ENCODE assay signal across 8 mouse cellular contexts in genomic region chr11:72940208-72941143, GRCm38 (mm10). TPM values are rescaled to one million over a fixed set of nuclear protein-coding genes. Genes with fewer than 3 reads are reported as not detected.
DNase-seq lines count a peak whose midpoint lies in the region; ATAC-seq lines count a peak whose summit lies in the region.

No protein-coding gene starts in this region.

- ATAC-seq in CD4-positive, CD25-positive, alpha-beta regulatory T cell, adult 4 months = peak; percentile 82
- peak; percentile 58 for ATAC-seq in heart, embryonic 16.5 days (replicated peaks; ENCODE audit: extremely low read depth, insufficient read depth, low FRiP score)
- no peak for ATAC-seq in limb, embryonic 12.5 days (ENCODE audit: insufficient number of reproducible peaks, insufficient read depth, low FRiP score, low TSS enrichment, low read depth)
- peak; percentile 85 for ATAC-seq in midbrain, embryonic 11.5 days (ENCODE audit: low FRiP score)

- peak overlapping the region; percentile 54; the same call in 1 of the 2 replicates for H3K27ac ChIP-seq in embryonic facial prominence, embryonic 10.5 days (replicated peaks)
- peak overlapping the region; percentile 49 for H3K27ac ChIP-seq in heart, embryonic 16.5 days (ENCODE audit: low read length)
- no peak overlapping the region for H3K27ac ChIP-seq in limb, embryonic 12.5 days
- H3K27ac ChIP-seq in midbrain, embryonic 11.5 days (ENCODE audit: low read depth, low read length) = no peak overlapping the region

- WGBS in embryonic facial prominence, embryonic 10.5 days = 31% methylated on average over 20 of the region's 20 CpGs
- 27% methylated on average over 20 of the region's 20 CpGs for WGBS in heart, embryonic 16.5 days
- WGBS in limb, embryonic 12.5 days = 52% methylated on average over 20 of the region's 20 CpGs
- 21% methylated on average over 20 of the region's 20 CpGs for WGBS in midbrain, embryonic 11.5 days

- peak overlapping the region; percentile 49 for H3K4me3 ChIP-seq in embryonic facial prominence, embryonic 10.5 days
- peak overlapping the region; percentile 62 for H3K4me3 ChIP-seq in heart, embryonic 16.5 days (ENCODE audit: low read length)
- H3K4me3 ChIP-seq in limb, embryonic 12.5 days (replicated peaks) = peak overlapping the region; percentile 26; the same call in 1 of the 2 replicates
- H3K4me3 ChIP-seq in midbrain, embryonic 11.5 days (ENCODE audit: low read depth, low read length) = peak overlapping the region; percentile 20

- H3K4me1 ChIP-seq in embryonic facial prominence, embryonic 10.5 days = peaks cover 23% of the 10 kb centered on the region
- peaks cover 9% of the 10 kb centered on the region for H3K4me1 ChIP-seq in heart, embryonic 16.5 days (ENCODE audit: control insufficient read depth, insufficient read depth, low read length)
- no peaks in the 10 kb centered on the region for H3K4me1 ChIP-seq in limb, embryonic 12.5 days (replicated peaks)
- H3K4me1 ChIP-seq in midbrain, embryonic 11.5 days (ENCODE audit: control insufficient read depth, insufficient read depth, low read length) = peaks cover 5% of the 10 kb centered on the region

- H3K27me3 ChIP-seq in embryonic facial prominence, embryonic 10.5 days (replicated peaks; ENCODE audit: low read depth, poor library complexity, severe bottlenecking) = peaks cover 5% of the 10 kb centered on the region; the same call in 1 of the 2 replicates
- H3K27me3 ChIP-seq in heart, embryonic 16.5 days (ENCODE audit: control insufficient read depth, insufficient read depth, low read length) = no peaks in the 10 kb centered on the region; the same call in 1 of the 2 replicates
- no peaks in the 10 kb centered on the region for H3K27me3 ChIP-seq in limb, embryonic 12.5 days
- no peaks in the 10 kb centered on the region for H3K27me3 ChIP-seq in midbrain, embryonic 11.5 days (ENCODE audit: control insufficient read depth, insufficient read depth, low read length)

- H3K9ac ChIP-seq in heart, embryonic 16.5 days (ENCODE audit: low read length) = peak overlapping the region; percentile 61
- no peak overlapping the region for H3K9ac ChIP-seq in limb, embryonic 12.5 days (replicated peaks)
- H3K9ac ChIP-seq in midbrain, embryonic 11.5 days (ENCODE audit: low read length) = peak overlapping the region; percentile 31

- intact Hi-C loops in gastrocnemius, postnatal 36 days (cut with DNase I) = no loop called here

- H3K4me2 ChIP-seq in heart, embryonic 16.5 days (ENCODE audit: low read depth, low read length) = peak overlapping the region; percentile 52
- peak overlapping the region; percentile 27 for H3K4me2 ChIP-seq in limb, embryonic 12.5 days
- peak overlapping the region; percentile 45 for H3K4me2 ChIP-seq in midbrain, embryonic 11.5 days

- no peaks in the 10 kb centered on the region for H3K36me3 ChIP-seq in embryonic facial prominence, embryonic 10.5 days (replicated peaks)
- no peaks in the 10 kb centered on the region for H3K36me3 ChIP-seq in heart, embryonic 16.5 days (ENCODE audit: control insufficient read depth, insufficient read depth)
- H3K36me3 ChIP-seq in limb, embryonic 12.5 days = no peaks in the 10 kb centered on the region
- no peaks in the 10 kb centered on the region for H3K36me3 ChIP-seq in midbrain, embryonic 11.5 days (ENCODE audit: control insufficient read depth, insufficient read depth, low read length)

- DNase-seq in adrenal gland, postnatal 36 days = peak; percentile 40 to 49
- no peak for DNase-seq in adrenal gland, adult 2 months
- DNase-seq in embryonic facial prominence, embryonic 10.5 days (ENCODE audit: low spot score) = peak; percentile 63
- peak; percentile 95 for DNase-seq in midbrain, embryonic 11.5 days (ENCODE audit: low spot score, missing footprints)
- DNase-seq in gastrocnemius, postnatal 36 days = no peak

- no peaks in the 10 kb centered on the region for H3K9me3 ChIP-seq in embryonic facial prominence, embryonic 10.5 days
- H3K9me3 ChIP-seq in heart, embryonic 16.5 days (replicated peaks; ENCODE audit: control insufficient read depth, low read length) = no peaks in the 10 kb centered on the region
- H3K9me3 ChIP-seq in limb, embryonic 12.5 days = no peaks in the 10 kb centered on the region
- no peaks in the 10 kb centered on the region for H3K9me3 ChIP-seq in midbrain, embryonic 11.5 days (ENCODE audit: control insufficient read depth, low read length)

RNA-seq across cellular contexts. Expression of gene Atp2a3, which starts 20.5 kb away (rescaled TPM):
- 1 to 10 TPM; 7.2 to 8.2 TPM for total RNA-seq in adrenal gland, postnatal 36 days (2021)
- total RNA-seq in adrenal gland, adult 2 months (2021) = 10 to 100 TPM in 1 of 2 experiments, 1 to 10 TPM in 1; 7.2 to 11.6 TPM
- 11.3 and 11.9 TPM in 2 replicates for polyA plus RNA-seq in adrenal gland, adult 2 months (2012; rRNA removed)
- polyA plus RNA-seq in CD4-positive, CD25-positive, alpha-beta regulatory T cell, adult 4 months (2017; shearing (Covaris generic)) = 10 to 100 TPM; 57.5 to 89.4 TPM
- 1.3 and 1.4 TPM in 2 replicates for polyA plus RNA-seq in embryonic facial prominence, embryonic 10.5 days (2016; fragmentation: Nextera tagmentation; extraction: Ambion mirVana)
- polyA plus RNA-seq in heart, embryonic 16.5 days (2015; fragmentation: Nextera tagmentation; extraction: Ambion mirVana) = 9.0 and 14.9 TPM in 2 replicates
- polyA plus RNA-seq in limb, embryonic 12.5 days (2016; fragmentation: Nextera tagmentation; extraction: Ambion mirVana) = 1.3 and 1.5 TPM in 2 replicates
- 0.59 and 0.95 TPM in 2 replicates for polyA plus RNA-seq in midbrain, embryonic 11.5 days (2014; fragmentation: Nextera tagmentation; extraction: Ambion mirVana)
- 1 to 10 TPM; 6.4 to 7.6 TPM for total RNA-seq in gastrocnemius, postnatal 36 days (2021)

RNA-seq across cellular contexts. Expression of gene P2rx1, which starts 58.4 kb away (rescaled TPM):
- total RNA-seq in adrenal gland, postnatal 36 days (2021) = under 1 TPM; 0.33 to 0.70 TPM
- total RNA-seq in adrenal gland, adult 2 months (2021) = under 1 TPM; 0.40 to 0.55 TPM
- 0.85 and 1.0 TPM in 2 replicates for polyA plus RNA-seq in adrenal gland, adult 2 months (2012; rRNA removed)
- polyA plus RNA-seq in CD4-positive, CD25-positive, alpha-beta regulatory T cell, adult 4 months (2017; shearing (Covaris generic)) = under 1 TPM in 1 of 2 experiments, not detected in 1; 0.39 TPM
- 0.79 and 1.0 TPM in 2 replicates for polyA plus RNA-seq in embryonic facial prominence, embryonic 10.5 days (2016; fragmentation: Nextera tagmentation; extraction: Ambion mirVana)
- polyA plus RNA-seq in heart, embryonic 16.5 days (2015; fragmentation: Nextera tagmentation; extraction: Ambion mirVana) = 3.0 and 5.6 TPM in 2 replicates
- 1.0 and 1.4 TPM in 2 replicates for polyA plus RNA-seq in limb, embryonic 12.5 days (2016; fragmentation: Nextera tagmentation; extraction: Ambion mirVana)
- 1.2 and 1.3 TPM in 2 replicates for polyA plus RNA-seq in midbrain, embryonic 11.5 days (2014; fragmentation: Nextera tagmentation; extraction: Ambion mirVana)
- total RNA-seq in gastrocnemius, postnatal 36 days (2021) = under 1 TPM; 0.20 to 0.32 TPM

Comparison
In these comparisons a context has a peak if more than half of its experiments do, and no peak if none do; other contexts are left out.
1. DNase-seq: peak in adrenal gland, postnatal 36 days (2 of 2), embryonic facial prominence, embryonic 10.5 days (single experiment) and midbrain, embryonic 11.5 days (single experiment); none in adrenal gland, adult 2 months (single experiment) and gastrocnemius, postnatal 36 days (0 of 2).
2. H3K27ac ChIP-seq: peak in embryonic facial prominence, embryonic 10.5 days (single experiment) and heart, embryonic 16.5 days (single experiment); none in limb, embryonic 12.5 days (single experiment) and midbrain, embryonic 11.5 days (single experiment).
3. Peak in every context shown above with its lines, with median percentiles within 50 percentile points of each other: H3K4me3 ChIP-seq and H3K4me2 ChIP-seq.